Mouse (Mus musculus) heart, postnatal 0 days (tissue): Measurements from ENCODE around the gene Tshz2.

Experiments
- CTCF ChIP-seq: IDR thresholded peaks from 2 replicates; pipeline ENCODE4 v1.5.1; 2016; ENCODE audit warnings: antibody characterized with exemption, control low read depth, low read depth
- EP300 ChIP-seq: IDR thresholded peaks from 2 replicates; pipeline ENCODE4 v1.6.1; 2016; ENCODE audit warnings: antibody characterized with exemption, low read depth

- TF ChIP-seq CTCF (no peak), EP300 (no peak)
Observed at GRCm38 (mm10) chr2:170104396-170104795, 471.6 kb downstream of the Tshz2 start.
